Mouse (Mus musculus): ENCODE results near the gene Klrc1. TPM values are rescaled to one million over a fixed set of nuclear protein-coding genes. Genes with fewer than 3 reads are reported as not detected.
"Not testable (repeated sequence)": the region's sequence is repeated elsewhere in the genome, so short reads cannot be mapped to it uniquely, and the experiment has no call there.

Gene Klrc1
- polyA plus RNA-seq, 1 experiment from 2014 or later: 0.30 TPM

DNA sequence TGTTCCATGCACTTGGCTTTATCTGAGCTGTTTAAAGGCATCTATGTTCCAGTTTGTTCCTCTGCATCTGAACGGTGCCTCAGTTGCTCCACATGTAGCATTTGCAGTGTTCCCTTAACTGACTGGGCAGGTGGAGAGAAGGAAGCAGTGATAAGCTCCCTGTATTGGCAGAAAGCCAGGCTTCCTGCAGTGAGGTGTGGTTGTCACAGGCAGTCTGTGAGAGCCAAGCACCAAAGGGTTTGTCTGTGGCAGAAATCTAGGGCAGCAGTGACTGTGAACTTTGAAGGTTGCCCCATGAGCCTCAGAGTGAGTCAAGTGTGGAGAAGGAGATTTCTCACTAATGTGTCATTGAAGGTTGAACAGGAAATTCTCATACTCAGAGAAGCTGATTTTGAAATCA lies 1.6 kb upstream of the Klrc1 start:
- Histone ChIP-seq H3K9ac (replicated peaks; ENCODE audit: low read depth) (no peak overlapping the region), H3K36me3 (ENCODE audit: insufficient read depth, low read length) (no peaks in the 10 kb centered on the region), H3K27ac (ENCODE audit: low read length) (no peak overlapping the region), H3K4me3 (ENCODE audit: low read depth, low read length) (no peak overlapping the region), H3K27me3 (replicated peaks; ENCODE audit: insufficient read depth, low read length) (no peaks in the 10 kb centered on the region), H3K4me1 (ENCODE audit: insufficient read depth, low read depth, low read length) (no peaks in the 10 kb centered on the region), H3K4me2 (replicated peaks; ENCODE audit: low read depth, low read length) (no peak overlapping the region), H3K9me3 (ENCODE audit: low read length) (no peaks in the 10 kb centered on the region)
- DNase-seq (ENCODE audit: low spot score) (no peak), ATAC-seq (no peak)
- WGBS: 67% methylated on average over 1 of the region's 1 CpGs
- TF ChIP-seq EP300 (IDR thresholded peaks at IDR 0.05): no peak
- no peak for TF ChIP-seq CTCF (IDR thresholded peaks at IDR 0.05)

DNA sequence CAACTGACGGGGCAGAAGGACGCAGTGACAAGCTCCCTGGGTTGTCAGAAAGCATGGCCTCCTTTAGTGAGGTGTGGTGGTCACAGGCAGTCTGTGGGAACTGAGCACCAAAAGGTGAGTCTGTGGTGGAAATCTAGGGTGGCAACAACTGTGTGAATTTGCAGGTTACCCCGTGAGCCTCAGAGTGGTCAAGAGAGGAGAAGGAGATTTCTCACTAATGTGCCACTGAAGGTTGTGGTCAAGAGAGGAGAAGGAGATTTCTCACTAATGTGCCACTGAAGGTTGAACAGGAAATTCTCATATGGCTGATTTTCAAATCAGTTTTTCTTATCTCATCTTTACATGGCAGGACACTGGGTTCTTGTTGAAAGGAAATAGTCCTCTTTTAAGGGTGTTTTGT lies 17.5 kb downstream of the Klrc1 start:
- H3K27me3 ChIP-seq (replicated peaks; ENCODE audit: insufficient read depth, low read length); H3K4me1 ChIP-seq (ENCODE audit: insufficient read depth, low read depth, low read length); H3K9ac ChIP-seq (replicated peaks; ENCODE audit: low read depth); H3K4me2 ChIP-seq (replicated peaks; ENCODE audit: low read depth, low read length); H3K27ac ChIP-seq (ENCODE audit: low read length); DNase-seq (ENCODE audit: low spot score); ATAC-seq; H3K4me3 ChIP-seq (ENCODE audit: low read depth, low read length); H3K36me3 ChIP-seq (ENCODE audit: insufficient read depth, low read length); H3K9me3 ChIP-seq (ENCODE audit: low read length): not testable (repeated sequence)
- WGBS: 33% methylated on average over 1 of the region's 3 CpGs

DNA sequence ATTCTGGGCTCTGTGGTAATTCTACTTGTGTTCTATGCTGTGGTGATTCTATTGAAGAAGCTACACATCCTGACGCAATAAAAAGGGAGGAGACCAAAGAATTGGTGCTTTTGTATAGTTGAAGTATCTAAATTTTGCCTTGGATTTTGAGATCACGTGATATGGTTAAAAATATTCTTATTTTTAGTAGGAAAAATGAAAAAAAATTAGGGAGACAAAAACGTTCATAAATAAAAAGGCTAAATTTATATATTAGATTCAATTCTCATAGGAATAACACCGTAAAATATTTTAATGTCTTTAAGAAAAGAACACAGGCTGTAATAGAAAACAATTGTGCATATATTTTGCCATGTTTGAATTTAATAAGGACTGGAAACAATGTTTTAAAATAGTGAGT lies 18.2 kb downstream of the Klrc1 start, which contains the start of gene Klrc2:
TSS of gene Klrc2 (minus strand) at position 101 of the 400 bp plus-strand sequence.
- 69% methylated on average over 4 of the region's 4 CpGs for WGBS

DNA sequence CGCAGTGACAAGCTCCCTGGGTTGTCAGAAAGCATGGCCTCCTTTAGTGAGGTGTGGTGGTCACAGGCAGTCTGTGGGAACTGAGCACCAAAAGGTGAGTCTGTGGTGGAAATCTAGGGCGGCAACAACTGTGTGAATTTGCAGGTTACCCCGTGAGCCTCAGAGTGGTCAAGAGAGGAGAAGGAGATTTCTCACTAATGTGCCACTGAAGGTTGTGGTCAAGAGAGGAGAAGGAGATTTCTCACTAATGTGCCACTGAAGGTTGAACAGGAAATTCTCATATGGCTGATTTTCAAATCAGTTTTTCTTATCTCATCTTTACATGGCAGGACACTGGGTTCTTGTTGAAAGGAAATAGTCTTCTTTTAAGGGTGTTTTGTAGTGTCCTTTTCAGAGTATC lies 34.7 kb downstream of the Klrc1 start:
- not testable (repeated sequence) for H3K9me3 ChIP-seq (ENCODE audit: low read length); H3K4me2 ChIP-seq (replicated peaks; ENCODE audit: low read depth, low read length); H3K27ac ChIP-seq (ENCODE audit: low read length); H3K4me3 ChIP-seq (ENCODE audit: low read depth, low read length); H3K36me3 ChIP-seq (ENCODE audit: insufficient read depth, low read length); H3K27me3 ChIP-seq (replicated peaks; ENCODE audit: insufficient read depth, low read length); H3K9ac ChIP-seq (replicated peaks; ENCODE audit: low read depth); ATAC-seq; H3K4me1 ChIP-seq (ENCODE audit: insufficient read depth, low read depth, low read length); DNase-seq (ENCODE audit: low spot score)
- 58% methylated on average over 2 of the region's 3 CpGs for WGBS

More for the DNA sequence above, 18.2 kb downstream of the Klrc1 start, which contains the start of gene Klrc2:
- ATAC-seq; H3K27me3 ChIP-seq (replicated peaks; ENCODE audit: insufficient read depth, low read length); H3K4me1 ChIP-seq (ENCODE audit: insufficient read depth, low read depth, low read length); H3K9ac ChIP-seq (replicated peaks; ENCODE audit: low read depth); H3K9me3 ChIP-seq (ENCODE audit: low read length); H3K4me2 ChIP-seq (replicated peaks; ENCODE audit: low read depth, low read length); H3K4me3 ChIP-seq (ENCODE audit: low read depth, low read length); H3K27ac ChIP-seq (ENCODE audit: low read length); H3K36me3 ChIP-seq (ENCODE audit: insufficient read depth, low read length); DNase-seq (ENCODE audit: low spot score): not testable (repeated sequence)

DNA sequence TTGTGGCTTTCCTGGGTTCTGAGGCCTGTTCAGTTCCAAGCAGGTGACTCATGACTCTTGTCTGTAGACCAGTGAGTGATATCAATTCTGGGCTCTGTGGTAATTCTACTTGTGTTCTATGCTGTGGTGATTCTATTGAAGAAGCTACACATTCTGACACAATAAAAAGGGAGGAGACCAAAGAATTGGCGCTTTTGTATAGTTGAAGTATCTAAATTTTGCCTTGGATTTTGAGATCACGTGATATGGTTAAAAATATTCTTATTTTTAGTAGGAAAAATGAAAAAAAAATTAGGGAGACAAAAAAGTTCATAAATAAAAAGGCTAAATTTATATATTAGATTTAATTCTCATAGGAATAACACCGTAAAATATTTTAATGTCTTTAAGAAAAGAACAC lies 35.5 kb downstream of the Klrc1 start, which contains the start of gene Klrc3:
TSS of gene Klrc3 (minus strand) at position 101 of the 400 bp plus-strand sequence.
- H3K4me2 ChIP-seq (replicated peaks; ENCODE audit: low read depth, low read length); H3K9ac ChIP-seq (replicated peaks; ENCODE audit: low read depth); DNase-seq (ENCODE audit: low spot score); H3K4me3 ChIP-seq (ENCODE audit: low read depth, low read length); H3K27ac ChIP-seq (ENCODE audit: low read length); H3K9me3 ChIP-seq (ENCODE audit: low read length); H3K4me1 ChIP-seq (ENCODE audit: insufficient read depth, low read depth, low read length); ATAC-seq; H3K36me3 ChIP-seq (ENCODE audit: insufficient read depth, low read length); H3K27me3 ChIP-seq (replicated peaks; ENCODE audit: insufficient read depth, low read length): not testable (repeated sequence)
- 77% methylated on average over 3 of the region's 3 CpGs for WGBS

DNA sequence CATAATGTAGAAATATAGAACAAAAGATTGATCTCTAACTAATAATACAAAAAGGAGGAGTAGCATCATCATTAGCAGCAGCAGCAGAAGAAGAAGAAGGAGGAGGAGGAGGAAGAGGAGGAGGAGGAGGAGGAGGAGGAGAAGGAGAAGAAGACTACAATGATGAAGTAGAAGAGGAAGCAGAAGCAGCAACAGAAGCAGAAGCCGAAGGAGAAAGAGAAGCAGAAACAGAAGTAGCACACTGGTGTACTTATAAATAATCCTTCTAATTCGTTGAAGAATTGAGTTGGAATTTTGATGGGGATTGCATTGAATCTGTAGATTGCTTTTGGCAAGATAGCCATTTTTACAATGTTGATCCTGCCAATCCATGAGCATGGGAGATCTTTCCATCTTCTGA lies 47.7 kb downstream of the Klrc1 start:
- H3K27me3 ChIP-seq (replicated peaks; ENCODE audit: insufficient read depth, low read length); H3K4me3 ChIP-seq (ENCODE audit: low read depth, low read length); ATAC-seq; H3K27ac ChIP-seq (ENCODE audit: low read length); H3K9me3 ChIP-seq (ENCODE audit: low read length); H3K36me3 ChIP-seq (ENCODE audit: insufficient read depth, low read length); H3K4me1 ChIP-seq (ENCODE audit: insufficient read depth, low read depth, low read length); DNase-seq (ENCODE audit: low spot score); H3K9ac ChIP-seq (replicated peaks; ENCODE audit: low read depth); H3K4me2 ChIP-seq (replicated peaks; ENCODE audit: low read depth, low read length): not testable (repeated sequence)
- WGBS: 84% methylated on average over 2 of the region's 2 CpGs

DNA sequence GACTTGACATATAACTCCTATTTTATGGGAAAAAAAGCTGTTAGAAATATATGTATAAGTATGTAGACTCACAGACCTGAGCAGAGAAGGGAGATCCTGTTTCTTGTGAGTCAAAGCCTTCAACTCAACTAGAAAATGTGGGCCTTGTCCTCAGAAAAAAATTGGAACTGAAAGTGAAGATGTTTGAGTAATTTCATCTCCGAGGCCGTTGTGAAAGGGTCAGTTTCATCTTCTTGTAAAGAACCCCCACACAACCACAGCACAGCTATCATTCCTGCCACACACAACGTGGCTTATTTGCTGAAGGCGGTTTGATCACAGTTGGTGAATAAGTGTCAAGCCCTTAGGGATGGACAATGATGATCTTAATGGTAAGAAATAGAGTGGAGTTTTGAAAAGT lies 55.0 kb downstream of the Klrc1 start, which contains the start of gene Klrk1:
TSS of gene Klrk1 (minus strand) at position 130 of the 400 bp plus-strand sequence.
- no peak within 1 kb of the TSS for H3K27ac ChIP-seq (ENCODE audit: low read length)
- no peak for ATAC-seq
- WGBS: 75% methylated on average over 4 of the region's 4 CpGs
- no peaks in the 10 kb centered on the region for H3K4me1 ChIP-seq (ENCODE audit: insufficient read depth, low read depth, low read length)
- H3K9ac ChIP-seq (replicated peaks; ENCODE audit: low read depth): no peak within 1 kb of the TSS
- H3K36me3 ChIP-seq (ENCODE audit: insufficient read depth, low read length): no peaks in the 10 kb centered on the region
- no peaks in the 10 kb centered on the region for H3K27me3 ChIP-seq (replicated peaks; ENCODE audit: insufficient read depth, low read length)
- H3K9me3 ChIP-seq (ENCODE audit: low read length): no peaks in the 10 kb centered on the region
- no peak for DNase-seq (ENCODE audit: low spot score)
- H3K4me3 ChIP-seq (ENCODE audit: low read depth, low read length): no peak within 1 kb of the TSS
- H3K4me2 ChIP-seq (replicated peaks; ENCODE audit: low read depth, low read length): no peak within 1 kb of the TSS
- no peak for TF ChIP-seq CTCF (IDR thresholded peaks at IDR 0.05)
- no peak for TF ChIP-seq EP300 (IDR thresholded peaks at IDR 0.05)

Small RNAs within 50 kb of the gene (microRNA-seq; reads per million reads assigned to microRNA genes)
- gene Mir680-1: not detected

Other genes with a start within 250 kb of the Klrc1 start
- gene Clec1a, start 227.0 kb downstream of the Klrc1 start, polyA plus RNA-seq (2015; fragmentation: Nextera tagmentation; extraction: Ambion mirVana): 111 and 132 TPM in 2 replicates
- gene Olr1, start 171.8 kb downstream of the Klrc1 start, polyA plus RNA-seq (2015; fragmentation: Nextera tagmentation; extraction: Ambion mirVana): 2.7 and 4.3 TPM in 2 replicates
- gene Tmem52b, start 166.4 kb downstream of the Klrc1 start, polyA plus RNA-seq (2015; fragmentation: Nextera tagmentation; extraction: Ambion mirVana): not detected in 2 replicates
- gene Gabarapl1, start 145.8 kb downstream of the Klrc1 start, polyA plus RNA-seq (2015; fragmentation: Nextera tagmentation; extraction: Ambion mirVana): 78.8 and 82.3 TPM in 2 replicates
- 0.08 and 0.29 TPM in 2 replicates for gene Klre1, start 101.1 kb downstream of the Klrc1 start, polyA plus RNA-seq (2015; fragmentation: Nextera tagmentation; extraction: Ambion mirVana)
- 0.93 and 1.4 TPM in 2 replicates for gene Klrd1, start 87.2 kb downstream of the Klrc1 start, polyA plus RNA-seq (2015; fragmentation: Nextera tagmentation; extraction: Ambion mirVana)
- gene Klrk1, start 55.1 kb downstream of the Klrc1 start, polyA plus RNA-seq (2015; fragmentation: Nextera tagmentation; extraction: Ambion mirVana): 0.57 and 0.71 TPM in 2 replicates
- gene Klrc3, start 35.6 kb downstream of the Klrc1 start, polyA plus RNA-seq (2015; fragmentation: Nextera tagmentation; extraction: Ambion mirVana): not detected in 2 replicates
- 0.13 TPM in 1 of 2 replicates, not detected in the other for gene Klrc2, start 18.3 kb downstream of the Klrc1 start, polyA plus RNA-seq (2015; fragmentation: Nextera tagmentation; extraction: Ambion mirVana)
- gene Klri1, start 38.2 kb upstream of the Klrc1 start, polyA plus RNA-seq (2015; fragmentation: Nextera tagmentation; extraction: Ambion mirVana): not detected in 2 replicates
- gene Klri2, start 61.5 kb upstream of the Klrc1 start, polyA plus RNA-seq (2015; fragmentation: Nextera tagmentation; extraction: Ambion mirVana): 0.04 TPM in 1 of 2 replicates, not detected in the other
- gene Gm156, start 105.3 kb upstream of the Klrc1 start, polyA plus RNA-seq (2015; fragmentation: Nextera tagmentation; extraction: Ambion mirVana): not detected in 2 replicates
- gene Gm17631, start 183.7 kb upstream of the Klrc1 start, polyA plus RNA-seq (2015; fragmentation: Nextera tagmentation; extraction: Ambion mirVana): not detected in 2 replicates
- 0.10 TPM in 1 of 2 replicates, not detected in the other for gene Klra17, start 197.7 kb upstream of the Klrc1 start, polyA plus RNA-seq (2015; fragmentation: Nextera tagmentation; extraction: Ambion mirVana)
- gene Klra5, start 238.7 kb upstream of the Klrc1 start, polyA plus RNA-seq (2015; fragmentation: Nextera tagmentation; extraction: Ambion mirVana): 0.51 and 0.57 TPM in 2 replicates

Data from lung, postnatal 0 days (tissue).